Mouse (Mus musculus) Patski (cell line): Measurements from ENCODE around the gene Akr1b8. TPM values are rescaled to one million over a fixed set of nuclear protein-coding genes. Genes with fewer than 3 reads are reported as not detected.
"Not testable (repeated sequence)": the region's sequence is repeated elsewhere in the genome, so short reads cannot be mapped to it uniquely, and the experiment has no call there.

Experiments used
- ATAC-seq: fragments of 100-300 bp; one replicate; pipeline ENCODE4 v1.8.0; 2021
- CTCF ChIA-PET: fragments of 350-600 bp; sonication (Branson Sonifier 250); formaldehyde crosslinking; loops from one replicate; lab custom pipeline; 2022; ENCODE audit warnings: inconsistent platforms; lab: Charles Lee
- POLR2A ChIA-PET: fragments of 350-600 bp; sonication (Branson Sonifier 250); formaldehyde crosslinking; loops from one replicate; lab custom pipeline; 2022; ENCODE audit warnings: antibody characterized with exemption, inconsistent platforms; lab: Charles Lee
- DNase-seq: peaks from one replicate; pipeline ENCODE4 v3.0.0-alpha.2; 2011; ENCODE audit warnings: low read depth, low spot score
- H3K27me3 ChIP-seq: fragments of 371-371 bp; one replicate; pipeline ENCODE4 v1.5.1; 2021
- CTCF ChIP-seq: fragments of 100-300 bp; IDR thresholded peaks from one replicate; pipeline ENCODE4 v1.5.1; 2021
- in situ Hi-C: fragments of 300-500 bp; cut with MboI; formaldehyde crosslinking; loops from 3 replicates; pipeline ENCODE4 v1.11.1; 2018; ENCODE audit warnings: low pct_unique_long_range_greater_than_20kb, mixed read lengths
- polyA plus RNA-seq: library from polyadenylated mRNA; unstranded; gene quantifications from one replicate; pipeline ENCODE4 v1.2.3, GENCODE M21; 2021

Gene Akr1b8
- polyA plus RNA-seq, 1 experiment from 2014 or later, result 125 TPM

- in situ Hi-C loops, result no loop called here
- no peaks in the 10 kb centered on the region for H3K27me3 ChIP-seq
- ChIA-PET POLR2A (no interaction called here), CTCF (interaction anchor here (0.8 to 4.8 kb wide), 3 partner anchors 10 to 19 kb away, joined by 3 to 22 read pairs (median 3); partner anchors contain the start of genes Akr1b10 and Akr1b8)
- DNase-seq (no peak), ATAC-seq (no peak)
- TF ChIP-seq CTCF, result peak; percentile 54
Measured at GRCm38 (mm10) chr6:34364217-34365136, 10.6 kb downstream of the Akr1b8 start.

- in situ Hi-C loops, result no loop called here
- no peak for TF ChIP-seq CTCF
- ChIA-PET CTCF (interaction anchor here (1.6 kb wide), 1 partner anchor 14 kb away, joined by 3 read pairs; the partner anchor contains the start of gene Akr1b8), POLR2A (no interaction called here)
- ATAC-seq (no peak), DNase-seq (no peak)
- H3K27me3 ChIP-seq, result no peaks in the 10 kb centered on the region
Measured at GRCm38 (mm10) chr6:34367998-34368397, 14.1 kb downstream of the Akr1b8 start.

GRCm38 (mm10) chr6:34370081-34370480 is 16.2 kb downstream of the Akr1b8 start:
- ATAC-seq (no peak), DNase-seq (no peak)
- no peaks in the 10 kb centered on the region for H3K27me3 ChIP-seq
- CTCF ChIA-PET, result interaction anchor here (1.9 kb wide), 1 partner anchor 14 kb away, joined by 6 read pairs; no protein-coding TSS in a partner anchor
- POLR2A ChIA-PET, result interaction anchor here (0.6 kb wide), 1 partner anchor 47 kb away, joined by 6 read pairs; no protein-coding TSS in a partner anchor
- in situ Hi-C loops, result no loop called here
- no peak for TF ChIP-seq CTCF

GRCm38 (mm10) chr6:34371700-34372351 is 17.9 kb downstream of the Akr1b8 start:
- POLR2A ChIA-PET, result no interaction called here
- ATAC-seq, result no peak
- CTCF ChIA-PET, result interaction anchor here (0.9 to 1.0 kb wide), 2 partner anchors 76 to 80 kb away, joined by 3 to 4 read pairs; no protein-coding TSS in a partner anchor
- TF ChIP-seq CTCF, result peak; percentile 67
- in situ Hi-C loops, result no loop called here
- DNase-seq, result no peak
- no peaks in the 10 kb centered on the region for H3K27me3 ChIP-seq

GRCm38 (mm10) chr6:34373841-34374240 is 19.9 kb downstream of the Akr1b8 start:
- POLR2A ChIA-PET, result no interaction called here
- in situ Hi-C loops, result no loop called here
- no peaks in the 10 kb centered on the region for H3K27me3 ChIP-seq
- CTCF ChIA-PET, result no interaction called here
- no peak for DNase-seq
- no peak for ATAC-seq
- TF ChIP-seq CTCF, result no peak

- CTCF ChIA-PET, DNase-seq, in situ Hi-C loops, POLR2A ChIA-PET, H3K27me3 ChIP-seq, ATAC-seq: not testable (repeated sequence)
Measured at GRCm38 (mm10) chr6:34375888-34376287, 22.0 kb downstream of the Akr1b8 start.

- TF ChIP-seq CTCF, result no peak
- in situ Hi-C loops, result no loop called here
- ChIA-PET CTCF (interaction anchor here (1.3 kb wide), 1 partner anchor 18 kb away, joined by 3 read pairs; no protein-coding TSS in a partner anchor), POLR2A (interaction anchor here (0.6 kb wide), 1 partner anchor 539 kb away, joined by 5 read pairs; no protein-coding TSS in a partner anchor)
- DNase-seq (no peak), ATAC-seq (no peak)
- no peaks in the 10 kb centered on the region for H3K27me3 ChIP-seq
Measured at GRCm38 (mm10) chr6:34383401-34383800, 29.5 kb downstream of the Akr1b8 start.

- DNase-seq, result no peak
- in situ Hi-C loops, result no loop called here
- no peak for TF ChIP-seq CTCF
- no peaks in the 10 kb centered on the region for H3K27me3 ChIP-seq
- POLR2A ChIA-PET, result no interaction called here
- CTCF ChIA-PET, result interaction anchor here (1.3 kb wide), 1 partner anchor 19 kb away, joined by 3 read pairs; no protein-coding TSS in a partner anchor
- peak; percentile 65 for ATAC-seq
Measured at GRCm38 (mm10) chr6:34384110-34384661, 30.3 kb downstream of the Akr1b8 start, which contains the start of gene Akr1b10. TSS of gene Akr1b10 (plus strand) at chr6:34384218.

GRCm38 (mm10) chr6:34384701-34385370 is 30.9 kb downstream of the Akr1b8 start:
- DNase-seq (no peak), ATAC-seq (no peak)
- in situ Hi-C loops, result no loop called here
- ChIA-PET POLR2A (no interaction called here), CTCF (interaction anchor here (1.3 kb wide), 1 partner anchor 20 kb away, joined by 3 read pairs; no protein-coding TSS in a partner anchor)
- TF ChIP-seq CTCF, result no peak
- H3K27me3 ChIP-seq, result no peaks in the 10 kb centered on the region
